Mouse (Mus musculus) kidney, adult 11 months (tissue): ENCODE measurements around the gene Ap1b1.
"Not testable (repeated sequence)": the region's sequence is repeated elsewhere in the genome, so short reads cannot be mapped to it uniquely, and the experiment has no call there.

Experiments
- DNase-seq: peaks from one replicate; pipeline ENCODE4 v3.0.0; 2022

The Ap1b1 gene

GRCm38 (mm10) chr11:5063561-5064281 lies 77.1 kb downstream of the Ap1b1 start:
- peak; percentile 22 for DNase-seq

GRCm38 (mm10) chr11:5064282-5065055 lies 77.8 kb downstream of the Ap1b1 start:
- peak; percentile 23 for DNase-seq

GRCm38 (mm10) chr11:5065056-5065821 lies 78.6 kb downstream of the Ap1b1 start, which contains the start of gene Gas2l1:
Gene Gas2l1 (minus strand): TSS chr11:5065327.
- peak; percentile 86 for DNase-seq

- no peak for DNase-seq
Measured at GRCm38 (mm10) chr11:5067063-5067462, 80.4 kb downstream of the Ap1b1 start.

GRCm38 (mm10) chr11:5068126-5068971 lies 81.7 kb downstream of the Ap1b1 start:
- no peak for DNase-seq

GRCm38 (mm10) chr11:5074882-5075281 lies 88.3 kb downstream of the Ap1b1 start:
- DNase-seq = no peak

- DNase-seq = no peak
Measured at GRCm38 (mm10) chr11:5075760-5076159, 89.1 kb downstream of the Ap1b1 start.

GRCm38 (mm10) chr11:5076843-5077242 lies 90.2 kb downstream of the Ap1b1 start:
- DNase-seq = not testable (repeated sequence)

- no peak for DNase-seq
Measured at GRCm38 (mm10) chr11:5089147-5089546, 102.5 kb downstream of the Ap1b1 start.

GRCm38 (mm10) chr11:5091706-5092105 lies 105.1 kb downstream of the Ap1b1 start:
- no peak for DNase-seq
